Mouse (Mus musculus): Measurements from ENCODE around the gene Tamm41. TPM values are rescaled to one million over a fixed set of nuclear protein-coding genes. Genes with fewer than 3 reads are reported as not detected.

The Tamm41 gene
- polyA plus RNA-seq, 1 experiment from 2014 or later, result 17.5 TPM

- ATAC-seq (ENCODE audit: low read depth), result no peak
- Histone ChIP-seq H3K4me3 (ENCODE audit: low read depth, low read length) (no peak overlapping the region), H3K4me2 (ENCODE audit: low read depth, low read length) (no peak overlapping the region), H3K27ac (ENCODE audit: low read length) (no peak overlapping the region), H3K9ac (ENCODE audit: low read depth, low read length) (no peak overlapping the region), H3K36me3 (ENCODE audit: control insufficient read depth, insufficient read depth) (no peaks in the 10 kb centered on the region), H3K4me1 (ENCODE audit: control insufficient read depth, low read depth, low read length) (peaks cover 4% of the 10 kb centered on the region; the same call in 1 of the 2 replicates), H3K27me3 (ENCODE audit: control insufficient read depth, insufficient read depth, low read depth, low read length) (peaks cover 30% of the 10 kb centered on the region), H3K9me3 (replicated peaks; ENCODE audit: control insufficient read depth, low read length) (no peaks in the 10 kb centered on the region)
- 52% methylated on average over 2 of the region's 2 CpGs for WGBS (ENCODE audit: insufficient replicate concordance)
Observed at GRCm38 (mm10) chr6:114964235-114964634, 73.4 kb downstream of the Tamm41 start.

DNA sequence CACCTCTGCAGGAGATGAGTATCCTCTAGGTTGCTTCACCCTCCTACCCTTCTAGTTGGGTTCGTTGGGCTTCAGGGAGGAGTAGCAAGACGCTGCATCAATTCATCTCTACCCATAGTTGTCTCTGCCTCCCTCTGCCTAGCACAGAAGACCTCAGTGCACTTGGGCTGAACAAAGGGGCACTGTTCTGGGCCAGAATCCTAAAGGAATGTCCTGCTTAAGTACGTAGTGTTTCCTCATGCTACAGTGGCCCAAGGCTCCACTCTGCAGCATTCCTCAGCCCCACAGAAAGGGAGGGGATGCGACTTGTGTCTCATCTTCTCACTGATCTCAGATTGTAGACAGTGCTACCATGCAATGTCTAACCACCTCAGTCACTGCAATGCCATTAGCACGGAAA is 74.0 kb downstream of the Tamm41 start:
- Histone ChIP-seq H3K36me3 (ENCODE audit: control insufficient read depth, insufficient read depth) (no peaks in the 10 kb centered on the region), H3K27ac (ENCODE audit: low read length) (no peak overlapping the region), H3K4me1 (ENCODE audit: control insufficient read depth, low read depth, low read length) (no peaks in the 10 kb centered on the region), H3K4me3 (ENCODE audit: low read depth, low read length) (no peak overlapping the region), H3K4me2 (ENCODE audit: low read depth, low read length) (no peak overlapping the region), H3K9ac (ENCODE audit: low read depth, low read length) (no peak overlapping the region), H3K27me3 (ENCODE audit: control insufficient read depth, insufficient read depth, low read depth, low read length) (peaks cover 24% of the 10 kb centered on the region), H3K9me3 (replicated peaks; ENCODE audit: control insufficient read depth, low read length) (no peaks in the 10 kb centered on the region)
- no peak for ATAC-seq (ENCODE audit: low read depth)
- 53% methylated on average over 5 of the region's 5 CpGs for WGBS (ENCODE audit: insufficient replicate concordance)

DNA sequence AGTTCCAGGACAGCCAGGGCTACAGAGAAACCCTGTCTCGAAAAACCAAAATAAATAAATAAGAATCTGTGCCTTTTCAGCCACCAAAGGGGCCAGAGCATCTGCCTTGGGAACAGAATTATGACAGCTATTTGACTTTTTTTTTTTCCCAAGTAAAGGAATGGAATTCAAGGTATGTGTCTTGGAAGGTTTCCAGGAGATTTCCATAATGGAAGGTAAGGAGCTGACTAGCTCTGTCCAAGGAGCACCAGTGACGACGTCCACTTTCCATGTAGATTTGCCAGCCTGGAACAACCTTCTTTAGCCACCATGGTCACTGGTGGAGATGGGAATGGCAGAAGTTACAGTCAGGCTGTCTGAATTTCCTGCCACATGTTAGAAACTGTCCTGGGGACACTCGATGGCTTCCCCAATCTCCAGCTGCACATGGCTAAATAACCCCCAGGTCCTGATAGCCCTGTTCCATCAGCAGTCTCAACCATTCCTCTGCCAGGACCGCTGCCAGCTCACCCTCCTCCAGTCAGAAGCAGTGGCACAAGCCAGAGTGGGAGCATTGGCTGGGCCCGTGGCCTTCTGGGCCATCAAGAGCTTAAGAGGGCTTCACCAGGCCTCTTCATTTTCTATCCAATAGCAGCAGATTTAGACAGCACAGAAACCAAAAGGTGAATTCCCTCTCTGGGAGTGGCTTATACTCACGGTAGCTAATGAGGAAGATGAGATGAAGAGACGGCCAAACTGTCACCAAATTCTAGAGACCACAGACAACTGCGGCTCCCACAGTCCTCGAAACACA is 76.2 kb downstream of the Tamm41 start:
- peaks cover 8% of the 10 kb centered on the region; the same call in 1 of the 2 replicates for H3K27me3 ChIP-seq (ENCODE audit: control insufficient read depth, insufficient read depth, low read depth, low read length)
- no peaks in the 10 kb centered on the region for H3K36me3 ChIP-seq (ENCODE audit: control insufficient read depth, insufficient read depth)
- no peaks in the 10 kb centered on the region for H3K4me1 ChIP-seq (ENCODE audit: control insufficient read depth, low read depth, low read length)
- no peak overlapping the region for H3K4me2 ChIP-seq (ENCODE audit: low read depth, low read length)
- H3K4me3 ChIP-seq (ENCODE audit: low read depth, low read length), result no peak overlapping the region
- 52% methylated on average over 10 of the region's 10 CpGs for WGBS (ENCODE audit: insufficient replicate concordance)
- H3K9ac ChIP-seq (ENCODE audit: low read depth, low read length), result no peak overlapping the region
- H3K9me3 ChIP-seq (replicated peaks; ENCODE audit: control insufficient read depth, low read length), result no peaks in the 10 kb centered on the region
- no peak overlapping the region for H3K27ac ChIP-seq (ENCODE audit: low read length)
- no peak for ATAC-seq (ENCODE audit: low read depth)

GRCm38 (mm10) chr6:114959012-114959398 is 78.7 kb downstream of the Tamm41 start:
- 57% methylated on average over 6 of the region's 6 CpGs for WGBS (ENCODE audit: insufficient replicate concordance)
- Histone ChIP-seq H3K27ac (ENCODE audit: low read length) (no peak overlapping the region), H3K4me1 (ENCODE audit: control insufficient read depth, low read depth, low read length) (no peaks in the 10 kb centered on the region), H3K27me3 (ENCODE audit: control insufficient read depth, insufficient read depth, low read depth, low read length) (no peaks in the 10 kb centered on the region), H3K9me3 (replicated peaks; ENCODE audit: control insufficient read depth, low read length) (no peaks in the 10 kb centered on the region), H3K36me3 (ENCODE audit: control insufficient read depth, insufficient read depth) (no peaks in the 10 kb centered on the region), H3K4me3 (ENCODE audit: low read depth, low read length) (no peak overlapping the region), H3K9ac (ENCODE audit: low read depth, low read length) (no peak overlapping the region), H3K4me2 (ENCODE audit: low read depth, low read length) (no peak overlapping the region)
- no peak for ATAC-seq (ENCODE audit: low read depth)

DNA sequence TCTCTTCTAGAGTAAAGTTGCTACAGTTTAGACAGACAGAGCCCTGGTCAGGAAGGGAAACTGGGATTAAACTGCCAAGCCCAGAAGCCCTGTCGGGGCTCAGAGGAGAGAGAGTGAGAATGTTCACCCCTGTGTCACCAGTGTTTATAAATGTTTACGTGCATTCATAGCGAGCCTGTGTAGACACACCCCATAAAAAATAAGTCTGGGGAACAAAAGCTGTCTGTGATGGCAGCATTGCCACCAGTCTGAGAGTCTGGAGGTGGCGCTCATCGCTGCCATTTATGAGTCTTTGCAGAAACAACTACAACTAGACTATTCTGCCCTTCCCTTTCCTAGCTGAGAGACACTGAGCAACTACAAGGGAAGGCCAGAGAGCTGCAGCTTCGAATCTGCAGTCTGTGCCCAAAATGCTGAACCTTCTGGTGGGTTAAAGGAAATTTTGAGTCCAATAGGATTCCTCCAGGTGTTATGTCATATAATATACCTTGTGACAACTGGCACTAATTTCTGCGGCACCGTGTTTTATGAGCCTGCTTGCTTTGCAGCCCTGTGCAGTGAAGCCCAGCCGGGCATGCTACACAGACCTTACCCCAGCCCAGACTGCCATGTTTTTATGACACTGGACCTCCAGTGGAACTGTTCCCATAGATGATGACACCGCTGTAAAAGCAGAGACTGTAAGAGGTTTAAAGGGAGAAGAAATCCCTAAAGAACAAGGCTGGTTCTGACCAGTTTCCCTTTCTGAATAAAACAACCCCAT is 79.2 kb downstream of the Tamm41 start:
- no peak overlapping the region for H3K27ac ChIP-seq (ENCODE audit: low read length)
- H3K27me3 ChIP-seq (ENCODE audit: control insufficient read depth, insufficient read depth, low read depth, low read length), result no peaks in the 10 kb centered on the region
- H3K4me2 ChIP-seq (ENCODE audit: low read depth, low read length), result no peak overlapping the region
- no peak overlapping the region for H3K4me3 ChIP-seq (ENCODE audit: low read depth, low read length)
- no peaks in the 10 kb centered on the region for H3K4me1 ChIP-seq (ENCODE audit: control insufficient read depth, low read depth, low read length)
- WGBS (ENCODE audit: insufficient replicate concordance), result 68% methylated on average over 10 of the region's 10 CpGs
- H3K9me3 ChIP-seq (replicated peaks; ENCODE audit: control insufficient read depth, low read length), result no peaks in the 10 kb centered on the region
- no peaks in the 10 kb centered on the region for H3K36me3 ChIP-seq (ENCODE audit: control insufficient read depth, insufficient read depth)
- ATAC-seq (ENCODE audit: low read depth), result no peak
- no peak overlapping the region for H3K9ac ChIP-seq (ENCODE audit: low read depth, low read length)

- Histone ChIP-seq H3K27ac (ENCODE audit: low read length) (no peak overlapping the region), H3K36me3 (ENCODE audit: control insufficient read depth, insufficient read depth) (no peaks in the 10 kb centered on the region), H3K4me3 (ENCODE audit: low read depth, low read length) (no peak overlapping the region), H3K9me3 (replicated peaks; ENCODE audit: control insufficient read depth, low read length) (no peaks in the 10 kb centered on the region), H3K9ac (ENCODE audit: low read depth, low read length) (no peak overlapping the region), H3K27me3 (ENCODE audit: control insufficient read depth, insufficient read depth, low read depth, low read length) (no peaks in the 10 kb centered on the region), H3K4me1 (ENCODE audit: control insufficient read depth, low read depth, low read length) (no peaks in the 10 kb centered on the region), H3K4me2 (ENCODE audit: low read depth, low read length) (no peak overlapping the region)
- ATAC-seq (ENCODE audit: low read depth), result no peak
- 59% methylated on average over 12 of the region's 12 CpGs for WGBS (ENCODE audit: insufficient replicate concordance)
Observed at GRCm38 (mm10) chr6:114957756-114958155, 79.9 kb downstream of the Tamm41 start.

DNA sequence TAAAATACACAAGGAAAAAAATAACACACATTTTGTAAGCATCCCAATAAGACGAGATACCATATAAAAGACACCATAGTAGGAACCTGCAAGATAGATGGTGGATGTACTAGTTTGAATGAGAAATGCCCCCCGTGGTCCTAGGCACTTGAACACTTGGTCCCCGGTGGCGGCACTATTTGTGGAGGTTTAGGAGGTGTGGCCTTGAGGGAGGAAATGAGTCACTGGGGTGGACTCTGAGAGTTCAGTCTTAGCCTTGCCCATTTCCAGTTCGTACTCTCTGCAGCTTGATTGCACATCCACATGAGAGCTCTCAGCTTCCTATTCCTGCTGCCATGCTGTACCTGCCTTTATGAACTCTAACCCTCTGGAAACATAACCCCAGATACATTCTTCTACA is 83.2 kb downstream of the Tamm41 start:
- H3K27me3 ChIP-seq (ENCODE audit: control insufficient read depth, insufficient read depth, low read depth, low read length), result no peaks in the 10 kb centered on the region
- WGBS (ENCODE audit: insufficient replicate concordance), result 52% methylated on average over 5 of the region's 5 CpGs
- H3K27ac ChIP-seq (ENCODE audit: low read length), result no peak overlapping the region
- H3K36me3 ChIP-seq (ENCODE audit: control insufficient read depth, insufficient read depth), result no peaks in the 10 kb centered on the region
- H3K4me1 ChIP-seq (ENCODE audit: control insufficient read depth, low read depth, low read length), result no peaks in the 10 kb centered on the region
- H3K4me3 ChIP-seq (ENCODE audit: low read depth, low read length), result no peak overlapping the region
- H3K9me3 ChIP-seq (replicated peaks; ENCODE audit: control insufficient read depth, low read length), result no peaks in the 10 kb centered on the region
- ATAC-seq (ENCODE audit: low read depth), result no peak
- no peak overlapping the region for H3K9ac ChIP-seq (ENCODE audit: low read depth, low read length)
- no peak overlapping the region for H3K4me2 ChIP-seq (ENCODE audit: low read depth, low read length)

All from liver, embryonic 16.5 days (tissue).